Mouse (Mus musculus): ENCODE measurements around the gene Spink8. TPM values are rescaled to one million over a fixed set of nuclear protein-coding genes. Genes with fewer than 3 reads are reported as not detected.
A peak's percentile ranks its signal among the peaks of the same experiment; 100 is the strongest.

The Spink8 gene
- polyA plus RNA-seq, 1 experiment from 2014 or later, result not detected

- no peak for ATAC-seq (ENCODE audit: low read depth)
- H3K9ac ChIP-seq (ENCODE audit: low read length), result no peak overlapping the region
- no peaks in the 10 kb centered on the region for H3K36me3 ChIP-seq (ENCODE audit: control insufficient read depth, insufficient read depth, low read length)
- H3K4me1 ChIP-seq (replicated peaks; ENCODE audit: control insufficient read depth, insufficient read depth, low read length), result no peaks in the 10 kb centered on the region
- H3K4me2 ChIP-seq (ENCODE audit: low read depth, low read length), result no peak overlapping the region
- H3K9me3 ChIP-seq (ENCODE audit: control insufficient read depth, low read length), result no peaks in the 10 kb centered on the region
- WGBS, result 71% methylated on average over 6 of the region's 6 CpGs
- H3K27me3 ChIP-seq (ENCODE audit: control insufficient read depth, insufficient read depth, low read depth, low read length), result no peaks in the 10 kb centered on the region
- no peak overlapping the region for H3K27ac ChIP-seq (ENCODE audit: low read length)
- H3K4me3 ChIP-seq (ENCODE audit: low read length), result no peak overlapping the region
Measured at GRCm38 (mm10) chr9:109855947-109856346, 43.9 kb downstream of the Spink8 start.

GRCm38 (mm10) chr9:109862397-109863044 lies 50.4 kb downstream of the Spink8 start:
- Histone ChIP-seq H3K27ac (ENCODE audit: low read length) (no peak overlapping the region), H3K4me2 (ENCODE audit: low read depth, low read length) (peak overlapping the region; percentile 49), H3K27me3 (ENCODE audit: control insufficient read depth, insufficient read depth, low read depth, low read length) (no peaks in the 10 kb centered on the region), H3K9me3 (ENCODE audit: control insufficient read depth, low read length) (no peaks in the 10 kb centered on the region), H3K4me1 (replicated peaks; ENCODE audit: control insufficient read depth, insufficient read depth, low read length) (peaks cover 3% of the 10 kb centered on the region; the same call in 1 of the 2 replicates), H3K4me3 (ENCODE audit: low read length) (no peak overlapping the region; the same call in 1 of the 2 replicates), H3K36me3 (ENCODE audit: control insufficient read depth, insufficient read depth, low read length) (no peaks in the 10 kb centered on the region), H3K9ac (ENCODE audit: low read length) (0 out of 2 replicates have a peak overlapping the region, but pooled peaks have one; percentile 48)
- whole genome bisulfite sequencing, result 13% methylated on average over 20 of the region's 20 CpGs
- ATAC-seq (ENCODE audit: low read depth), result peak; percentile 41; the same call in 1 of the 2 replicates

- peaks cover 3% of the 10 kb centered on the region; the same call in 1 of the 2 replicates for H3K4me1 ChIP-seq (replicated peaks; ENCODE audit: control insufficient read depth, insufficient read depth, low read length)
- no peaks in the 10 kb centered on the region for H3K36me3 ChIP-seq (ENCODE audit: control insufficient read depth, insufficient read depth, low read length)
- H3K9me3 ChIP-seq (ENCODE audit: control insufficient read depth, low read length), result no peaks in the 10 kb centered on the region
- no peaks in the 10 kb centered on the region for H3K27me3 ChIP-seq (ENCODE audit: control insufficient read depth, insufficient read depth, low read depth, low read length)
- WGBS, result 23% methylated on average over 3 of the region's 3 CpGs
- no peak overlapping the region for H3K27ac ChIP-seq (ENCODE audit: low read length)
- no peak overlapping the region for H3K4me3 ChIP-seq (ENCODE audit: low read length)
- no peak for ATAC-seq (ENCODE audit: low read depth)
- H3K4me2 ChIP-seq (ENCODE audit: low read depth, low read length), result no peak overlapping the region
- no peak overlapping the region for H3K9ac ChIP-seq (ENCODE audit: low read length)
Measured at GRCm38 (mm10) chr9:109863085-109863484, 51.0 kb downstream of the Spink8 start.

- H3K27ac ChIP-seq (ENCODE audit: low read length), result no peak overlapping the region
- H3K9ac ChIP-seq (ENCODE audit: low read length), result no peak overlapping the region
- 42% methylated on average over 2 of the region's 2 CpGs for WGBS
- no peak overlapping the region for H3K4me2 ChIP-seq (ENCODE audit: low read depth, low read length)
- H3K4me3 ChIP-seq (ENCODE audit: low read length), result no peak overlapping the region
- no peaks in the 10 kb centered on the region for H3K36me3 ChIP-seq (ENCODE audit: control insufficient read depth, insufficient read depth, low read length)
- H3K27me3 ChIP-seq (ENCODE audit: control insufficient read depth, insufficient read depth, low read depth, low read length), result no peaks in the 10 kb centered on the region
- ATAC-seq (ENCODE audit: low read depth), result no peak
- peaks cover 3% of the 10 kb centered on the region; the same call in 1 of the 2 replicates for H3K4me1 ChIP-seq (replicated peaks; ENCODE audit: control insufficient read depth, insufficient read depth, low read length)
- no peaks in the 10 kb centered on the region for H3K9me3 ChIP-seq (ENCODE audit: control insufficient read depth, low read length)
Measured at GRCm38 (mm10) chr9:109866218-109866617, 54.1 kb downstream of the Spink8 start.

GRCm38 (mm10) chr9:109870983-109871572 lies 59.0 kb downstream of the Spink8 start:
- WGBS, result 31% methylated on average over 6 of the region's 6 CpGs

GRCm38 (mm10) chr9:109874797-109875691 lies 63.0 kb downstream of the Spink8 start, which contains the start of gene Cdc25a:
TSS of gene Cdc25a (plus strand) at chr9:109875579.
- Histone ChIP-seq H3K9me3 (ENCODE audit: control insufficient read depth, low read length) (no peaks in the 10 kb centered on the region), H3K4me3 (ENCODE audit: low read length) (peak within 1 kb of the TSS; percentile 99), H3K27ac (ENCODE audit: low read length) (peak within 1 kb of the TSS; percentile 95), H3K9ac (ENCODE audit: low read length) (peak within 1 kb of the TSS; percentile 98), H3K36me3 (ENCODE audit: control insufficient read depth, insufficient read depth, low read length) (peaks cover 19% of the 10 kb centered on the region), H3K4me2 (ENCODE audit: low read depth, low read length) (peak within 1 kb of the TSS; percentile 82), H3K4me1 (replicated peaks; ENCODE audit: control insufficient read depth, insufficient read depth, low read length) (peaks cover 14% of the 10 kb centered on the region), H3K27me3 (ENCODE audit: control insufficient read depth, insufficient read depth, low read depth, low read length) (no peaks in the 10 kb centered on the region)
- ATAC-seq (ENCODE audit: low read depth), result peak; percentile 93
- WGBS, result 6% methylated on average over 33 of the region's 33 CpGs

More at GRCm38 (mm10) chr9:109870983-109871572, 59.0 kb downstream of the Spink8 start:
- Histone ChIP-seq H3K36me3 (ENCODE audit: control insufficient read depth, insufficient read depth, low read length) (no peaks in the 10 kb centered on the region), H3K27ac (ENCODE audit: low read length) (no peak overlapping the region), H3K4me2 (ENCODE audit: low read depth, low read length) (no peak overlapping the region), H3K27me3 (ENCODE audit: control insufficient read depth, insufficient read depth, low read depth, low read length) (no peaks in the 10 kb centered on the region), H3K9me3 (ENCODE audit: control insufficient read depth, low read length) (no peaks in the 10 kb centered on the region), H3K9ac (ENCODE audit: low read length) (no peak overlapping the region), H3K4me3 (ENCODE audit: low read length) (no peak overlapping the region), H3K4me1 (replicated peaks; ENCODE audit: control insufficient read depth, insufficient read depth, low read length) (peaks cover 3% of the 10 kb centered on the region; the same call in 1 of the 2 replicates)
- no peak for ATAC-seq (ENCODE audit: low read depth)

- peaks cover 28% of the 10 kb centered on the region for H3K36me3 ChIP-seq (ENCODE audit: control insufficient read depth, insufficient read depth, low read length)
- no peaks in the 10 kb centered on the region for H3K9me3 ChIP-seq (ENCODE audit: control insufficient read depth, low read length)
- peak; percentile 83 for ATAC-seq (ENCODE audit: low read depth)
- H3K4me1 ChIP-seq (replicated peaks; ENCODE audit: control insufficient read depth, insufficient read depth, low read length), result peaks cover 14% of the 10 kb centered on the region
- H3K4me3 ChIP-seq (ENCODE audit: low read length), result peak overlapping the region; percentile 99
- H3K4me2 ChIP-seq (ENCODE audit: low read depth, low read length), result peak overlapping the region; percentile 82
- WGBS, result under 1% methylated on average over 67 of the region's 76 CpGs
- peak overlapping the region; percentile 98 for H3K9ac ChIP-seq (ENCODE audit: low read length)
- peak overlapping the region; percentile 95 for H3K27ac ChIP-seq (ENCODE audit: low read length)
- no peaks in the 10 kb centered on the region for H3K27me3 ChIP-seq (ENCODE audit: control insufficient read depth, insufficient read depth, low read depth, low read length)
Measured at GRCm38 (mm10) chr9:109875695-109876601, 63.9 kb downstream of the Spink8 start.
